Mouse (Mus musculus): ENCODE results near the gene Cdk14. TPM values are rescaled to one million over a fixed set of nuclear protein-coding genes. Genes with fewer than 3 reads are reported as not detected.

Gene Cdk14
- polyA plus RNA-seq, 1 experiment from 2014 or later, result 33.0 TPM

DNA sequence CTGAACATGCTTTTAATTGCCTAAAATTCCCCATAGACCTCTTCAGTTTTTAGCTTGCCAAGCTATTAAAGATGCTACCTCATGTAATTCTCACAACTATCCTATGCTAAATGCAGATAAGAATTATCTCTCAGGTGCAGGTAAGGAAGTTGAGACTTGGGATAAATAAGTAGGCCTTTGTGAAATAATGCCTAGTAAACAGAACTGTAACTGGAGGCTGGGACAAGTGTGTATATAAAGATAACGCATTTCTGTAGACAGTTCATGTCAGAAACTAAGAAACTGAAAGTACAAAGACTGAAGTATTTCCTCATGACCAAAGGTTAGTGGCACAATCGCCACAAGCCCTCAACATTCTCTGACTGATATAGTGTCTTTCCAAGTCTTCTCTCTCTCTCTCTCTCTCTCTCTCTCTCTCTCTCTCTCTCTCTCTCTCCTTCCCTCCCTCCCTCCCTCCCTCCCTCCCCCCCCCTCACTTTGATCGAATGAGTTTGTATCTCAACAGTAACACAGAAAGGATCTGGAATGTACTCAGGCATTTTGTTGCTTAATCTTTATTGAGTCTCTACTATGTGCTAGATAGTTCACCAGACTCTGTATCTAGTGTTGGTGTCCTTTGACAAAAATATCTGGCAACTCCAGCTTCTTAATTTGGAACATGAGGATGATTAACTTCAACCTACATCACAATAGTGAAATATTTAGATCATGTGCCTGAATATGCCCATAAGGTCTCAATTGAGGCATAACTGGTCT is 233.9 kb downstream of the Cdk14 start:
- Histone ChIP-seq H3K4me3 (no peak overlapping the region), H3K27ac (no peak overlapping the region), H3K27me3 (replicated peaks) (no peaks in the 10 kb centered on the region), H3K9ac (no peak overlapping the region), H3K4me1 (no peaks in the 10 kb centered on the region), H3K36me3 (no peaks in the 10 kb centered on the region), H3K4me2 (replicated peaks) (no peak overlapping the region), H3K9me3 (no peaks in the 10 kb centered on the region)
- no peak for ATAC-seq (ENCODE audit: low FRiP score, low read depth)
- WGBS, result 75% methylated on average over 3 of the region's 3 CpGs

GRCm38 (mm10) chr5:5185521-5185920 is 234.6 kb downstream of the Cdk14 start:
- ATAC-seq (ENCODE audit: low FRiP score, low read depth), result no peak
- no peaks in the 10 kb centered on the region for H3K9me3 ChIP-seq
- no peak overlapping the region for H3K4me3 ChIP-seq
- H3K36me3 ChIP-seq, result no peaks in the 10 kb centered on the region
- H3K9ac ChIP-seq, result no peak overlapping the region
- H3K4me2 ChIP-seq (replicated peaks), result no peak overlapping the region
- H3K27ac ChIP-seq, result no peak overlapping the region
- no peaks in the 10 kb centered on the region for H3K4me1 ChIP-seq
- no peaks in the 10 kb centered on the region for H3K27me3 ChIP-seq (replicated peaks)

GRCm38 (mm10) chr5:5180711-5181110 is 239.4 kb downstream of the Cdk14 start:
- H3K4me3 ChIP-seq, result no peak overlapping the region
- H3K9me3 ChIP-seq, result no peaks in the 10 kb centered on the region
- WGBS, result 86% methylated on average over 2 of the region's 2 CpGs
- H3K4me1 ChIP-seq, result no peaks in the 10 kb centered on the region
- no peaks in the 10 kb centered on the region for H3K36me3 ChIP-seq
- no peak for ATAC-seq (ENCODE audit: low FRiP score, low read depth)
- H3K27me3 ChIP-seq (replicated peaks), result no peaks in the 10 kb centered on the region
- no peak overlapping the region for H3K4me2 ChIP-seq (replicated peaks)
- H3K9ac ChIP-seq, result no peak overlapping the region
- H3K27ac ChIP-seq, result no peak overlapping the region

DNA sequence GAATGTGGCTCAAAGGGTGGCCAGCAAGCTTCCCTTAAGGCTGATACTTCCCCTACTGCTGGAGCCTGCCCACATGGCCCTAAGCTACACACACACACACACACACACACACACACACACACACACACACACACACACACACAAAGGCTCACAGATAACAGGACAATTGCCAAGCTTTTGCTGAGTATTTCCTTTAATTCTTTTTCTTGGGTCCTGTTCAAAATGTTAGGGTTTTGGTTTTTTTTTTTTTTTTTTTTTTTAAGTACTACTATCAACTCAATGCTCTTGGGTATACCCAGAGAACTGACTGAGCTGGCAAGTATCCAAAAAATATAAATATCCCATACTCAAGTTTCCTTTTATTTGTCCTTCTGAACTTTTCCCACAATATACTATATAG is 239.8 kb downstream of the Cdk14 start:
- Histone ChIP-seq H3K27ac (no peak overlapping the region), H3K4me1 (no peaks in the 10 kb centered on the region), H3K9me3 (no peaks in the 10 kb centered on the region), H3K36me3 (no peaks in the 10 kb centered on the region), H3K9ac (no peak overlapping the region), H3K27me3 (replicated peaks) (no peaks in the 10 kb centered on the region), H3K4me2 (replicated peaks) (no peak overlapping the region), H3K4me3 (no peak overlapping the region)
- no peak for ATAC-seq (ENCODE audit: low FRiP score, low read depth)

GRCm38 (mm10) chr5:5176052-5176451 is 244.1 kb downstream of the Cdk14 start:
- no peaks in the 10 kb centered on the region for H3K36me3 ChIP-seq
- no peak overlapping the region for H3K4me2 ChIP-seq (replicated peaks)
- no peaks in the 10 kb centered on the region for H3K27me3 ChIP-seq (replicated peaks)
- ATAC-seq (ENCODE audit: low FRiP score, low read depth), result no peak
- no peak overlapping the region for H3K9ac ChIP-seq
- 78% methylated on average over 10 of the region's 10 CpGs for WGBS
- H3K27ac ChIP-seq, result no peak overlapping the region
- no peaks in the 10 kb centered on the region for H3K9me3 ChIP-seq
- no peak overlapping the region for H3K4me3 ChIP-seq
- no peaks in the 10 kb centered on the region; the same call in 1 of the 2 replicates for H3K4me1 ChIP-seq

- WGBS, result 94% methylated on average over 1 of the region's 1 CpGs
- H3K4me2 ChIP-seq (replicated peaks), result no peak overlapping the region
- no peaks in the 10 kb centered on the region for H3K27me3 ChIP-seq (replicated peaks)
- ATAC-seq (ENCODE audit: low FRiP score, low read depth), result no peak
- no peaks in the 10 kb centered on the region; the same call in 1 of the 2 replicates for H3K4me1 ChIP-seq
- no peak overlapping the region for H3K9ac ChIP-seq
- H3K4me3 ChIP-seq, result no peak overlapping the region
- H3K36me3 ChIP-seq, result no peaks in the 10 kb centered on the region
- H3K9me3 ChIP-seq, result no peaks in the 10 kb centered on the region
- H3K27ac ChIP-seq, result no peak overlapping the region
Measured at GRCm38 (mm10) chr5:5175611-5176010, 244.5 kb downstream of the Cdk14 start.

GRCm38 (mm10) chr5:5175090-5175489 is 245.0 kb downstream of the Cdk14 start:
- H3K27ac ChIP-seq, result no peak overlapping the region
- H3K9me3 ChIP-seq, result no peaks in the 10 kb centered on the region
- H3K4me1 ChIP-seq, result no peaks in the 10 kb centered on the region; the same call in 1 of the 2 replicates
- no peaks in the 10 kb centered on the region for H3K27me3 ChIP-seq (replicated peaks)
- H3K4me2 ChIP-seq (replicated peaks), result no peak overlapping the region
- H3K36me3 ChIP-seq, result no peaks in the 10 kb centered on the region
- H3K9ac ChIP-seq, result no peak overlapping the region
- 44% methylated on average over 1 of the region's 1 CpGs for WGBS
- ATAC-seq (ENCODE audit: low FRiP score, low read depth), result no peak
- no peak overlapping the region for H3K4me3 ChIP-seq

GRCm38 (mm10) chr5:5166086-5166485 is 254.0 kb downstream of the Cdk14 start:
- Histone ChIP-seq H3K27ac (no peak overlapping the region), H3K4me2 (replicated peaks) (no peak overlapping the region), H3K27me3 (replicated peaks) (no peaks in the 10 kb centered on the region), H3K9me3 (no peaks in the 10 kb centered on the region), H3K36me3 (no peaks in the 10 kb centered on the region), H3K9ac (no peak overlapping the region), H3K4me3 (no peak overlapping the region), H3K4me1 (no peaks in the 10 kb centered on the region)
- WGBS, result 16% methylated on average over 2 of the region's 2 CpGs
- no peak for ATAC-seq (ENCODE audit: low FRiP score, low read depth)

GRCm38 (mm10) chr5:5164326-5164725 is 255.8 kb downstream of the Cdk14 start:
- H3K27me3 ChIP-seq (replicated peaks), result no peaks in the 10 kb centered on the region
- 94% methylated on average over 5 of the region's 5 CpGs for WGBS
- no peaks in the 10 kb centered on the region for H3K9me3 ChIP-seq
- no peak overlapping the region for H3K4me2 ChIP-seq (replicated peaks)
- no peaks in the 10 kb centered on the region for H3K36me3 ChIP-seq
- H3K4me3 ChIP-seq, result no peak overlapping the region
- H3K27ac ChIP-seq, result no peak overlapping the region
- H3K4me1 ChIP-seq, result no peaks in the 10 kb centered on the region
- no peak for ATAC-seq (ENCODE audit: low FRiP score, low read depth)
- H3K9ac ChIP-seq, result no peak overlapping the region

GRCm38 (mm10) chr5:5163823-5164222 is 256.3 kb downstream of the Cdk14 start:
- ATAC-seq (ENCODE audit: low FRiP score, low read depth), result no peak
- no peak overlapping the region for H3K9ac ChIP-seq
- H3K36me3 ChIP-seq, result no peaks in the 10 kb centered on the region
- H3K9me3 ChIP-seq, result no peaks in the 10 kb centered on the region
- WGBS, result 91% methylated on average over 2 of the region's 2 CpGs
- H3K4me3 ChIP-seq, result no peak overlapping the region
- no peak overlapping the region for H3K4me2 ChIP-seq (replicated peaks)
- no peaks in the 10 kb centered on the region for H3K27me3 ChIP-seq (replicated peaks)
- no peaks in the 10 kb centered on the region for H3K4me1 ChIP-seq
- H3K27ac ChIP-seq, result no peak overlapping the region

- no peak for ATAC-seq (ENCODE audit: low FRiP score, low read depth)
- Histone ChIP-seq H3K4me3 (no peak overlapping the region), H3K9me3 (no peaks in the 10 kb centered on the region), H3K9ac (no peak overlapping the region), H3K27me3 (replicated peaks) (no peaks in the 10 kb centered on the region), H3K27ac (no peak overlapping the region), H3K36me3 (no peaks in the 10 kb centered on the region), H3K4me2 (replicated peaks) (no peak overlapping the region), H3K4me1 (no peaks in the 10 kb centered on the region)
- 91% methylated on average over 1 of the region's 1 CpGs for WGBS
Measured at GRCm38 (mm10) chr5:5159521-5159920, 260.6 kb downstream of the Cdk14 start.

- 88% methylated on average over 5 of the region's 5 CpGs for WGBS
- Histone ChIP-seq H3K4me1 (no peaks in the 10 kb centered on the region), H3K9me3 (no peaks in the 10 kb centered on the region), H3K4me3 (no peak overlapping the region), H3K27ac (no peak overlapping the region), H3K4me2 (replicated peaks) (no peak overlapping the region), H3K27me3 (replicated peaks) (no peaks in the 10 kb centered on the region), H3K9ac (no peak overlapping the region), H3K36me3 (no peaks in the 10 kb centered on the region)
- no peak for ATAC-seq (ENCODE audit: low FRiP score, low read depth)
Measured at GRCm38 (mm10) chr5:5139855-5140254, 280.3 kb downstream of the Cdk14 start.

DNA sequence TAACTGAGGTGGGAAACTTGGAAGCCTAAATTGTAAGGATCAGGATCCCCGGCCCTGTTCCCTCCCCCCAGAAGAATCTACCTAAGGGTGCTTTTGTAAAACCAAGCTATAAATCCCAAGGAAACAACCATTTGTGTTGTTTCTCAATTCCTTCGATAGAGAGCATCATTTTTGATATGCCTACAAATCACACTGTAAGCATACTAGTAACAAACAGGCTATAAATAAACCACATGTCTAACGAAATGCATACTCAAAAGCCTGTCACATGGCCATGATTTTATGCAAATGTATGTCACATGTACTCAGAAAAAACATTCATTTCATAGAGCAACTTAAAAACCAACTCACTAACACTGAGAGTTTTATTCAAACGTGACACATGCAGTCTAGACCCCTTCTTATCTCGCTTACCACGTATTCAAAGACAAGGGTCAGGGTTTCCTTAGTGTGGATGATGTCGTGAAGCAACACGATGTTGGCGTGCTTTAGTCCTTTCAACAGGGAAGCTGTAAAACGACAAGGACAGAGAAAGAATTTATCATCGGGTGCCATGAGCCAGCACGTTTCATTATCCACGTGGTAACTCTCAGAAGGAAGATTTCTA is 285.1 kb downstream of the Cdk14 start:
- peak; percentile 51 for ATAC-seq (ENCODE audit: low FRiP score, low read depth)

More for the DNA sequence above, 285.1 kb downstream of the Cdk14 start:
- no peaks in the 10 kb centered on the region for H3K9me3 ChIP-seq
- no peak overlapping the region for H3K4me3 ChIP-seq
- H3K4me1 ChIP-seq, result no peaks in the 10 kb centered on the region
- H3K9ac ChIP-seq, result no peak overlapping the region
- no peaks in the 10 kb centered on the region for H3K36me3 ChIP-seq
- no peaks in the 10 kb centered on the region for H3K27me3 ChIP-seq (replicated peaks)
- 75% methylated on average over 13 of the region's 13 CpGs for WGBS
- H3K4me2 ChIP-seq (replicated peaks), result no peak overlapping the region
- H3K27ac ChIP-seq, result no peak overlapping the region

All from neural tube, embryonic 12.5 days (tissue).